Mouse (Mus musculus): ENCODE measurements around the gene Gcgr. TPM values are rescaled to one million over a fixed set of nuclear protein-coding genes. Genes with fewer than 3 reads are reported as not detected.
"Not testable (repeated sequence)": the region's sequence is repeated elsewhere in the genome, so short reads cannot be mapped to it uniquely, and the experiment has no call there.

Gcgr gene
- total RNA-seq, 2 experiments from 2014 or later = 0.18 TPM; not detected in 1

- DNase-seq (ENCODE audit: low spot score in 2 of 2) = no peak
Measured at GRCm38 (mm10) chr11:120535145-120535544, 4.6 kb downstream of the Gcgr start.

- no peak for DNase-seq (ENCODE audit: low spot score in 2 of 2)
Measured at GRCm38 (mm10) chr11:120535804-120536203, 5.3 kb downstream of the Gcgr start.

- DNase-seq (ENCODE audit: low spot score in 2 of 2) = peak; percentile 47 to 50
Measured at GRCm38 (mm10) chr11:120538485-120538884, 8.0 kb downstream of the Gcgr start.

GRCm38 (mm10) chr11:120538955-120539284, 8.4 kb downstream of the Gcgr start:
- DNase-seq (ENCODE audit: low spot score in 2 of 2) = no peak

GRCm38 (mm10) chr11:120539285-120540014, 9.0 kb downstream of the Gcgr start:
- DNase-seq (ENCODE audit: low spot score in 2 of 2) = no peak

- DNase-seq (ENCODE audit: low spot score in 2 of 2) = no peak
Measured at GRCm38 (mm10) chr11:120541907-120542306, 11.4 kb downstream of the Gcgr start.

GRCm38 (mm10) chr11:120542376-120542775, 11.9 kb downstream of the Gcgr start:
- no peak for DNase-seq (ENCODE audit: low spot score in 2 of 2)

GRCm38 (mm10) chr11:120545964-120546363, 15.5 kb downstream of the Gcgr start:
- no peak for DNase-seq (ENCODE audit: low spot score in 2 of 2)

GRCm38 (mm10) chr11:120547469-120547868, 17.0 kb downstream of the Gcgr start:
- DNase-seq (ENCODE audit: low spot score in 2 of 2) = no peak

- no peak for DNase-seq (ENCODE audit: low spot score in 2 of 2)
Measured at GRCm38 (mm10) chr11:120548214-120548613, 17.7 kb downstream of the Gcgr start.

- DNase-seq (ENCODE audit: low spot score in 2 of 2) = no peak
Measured at GRCm38 (mm10) chr11:120548786-120549167, 18.3 kb downstream of the Gcgr start.

GRCm38 (mm10) chr11:120549168-120549945, 18.9 kb downstream of the Gcgr start, which contains the start of gene Mcrip1:
Gene Mcrip1 (minus strand): TSS chr11:120549727.
- DNase-seq (ENCODE audit: low spot score in 2 of 2) = peak; percentile 90 to 95

- DNase-seq (ENCODE audit: low spot score in 2 of 2) = peak in 1 of 2 experiments; percentile 28
Measured at GRCm38 (mm10) chr11:120549986-120550809, 19.7 kb downstream of the Gcgr start.

- DNase-seq (ENCODE audit: low spot score in 2 of 2) = no peak
Measured at GRCm38 (mm10) chr11:120550810-120551440, 20.4 kb downstream of the Gcgr start, which contains the start of gene Ppp1r27. Gene Ppp1r27 (minus strand): TSS chr11:120551132.

- no peak for DNase-seq (ENCODE audit: low spot score in 2 of 2)
Measured at GRCm38 (mm10) chr11:120552736-120553135, 22.2 kb downstream of the Gcgr start.

- no peak for DNase-seq (ENCODE audit: low spot score in 2 of 2)
Measured at GRCm38 (mm10) chr11:120554834-120555233, 24.3 kb downstream of the Gcgr start.

GRCm38 (mm10) chr11:120555260-120555659, 24.8 kb downstream of the Gcgr start:
- no peak for DNase-seq (ENCODE audit: low spot score in 2 of 2)

- not testable (repeated sequence) for DNase-seq (ENCODE audit: low spot score in 2 of 2)
Measured at GRCm38 (mm10) chr11:120558843-120559242, 28.3 kb downstream of the Gcgr start.

GRCm38 (mm10) chr11:120560952-120561728, 30.6 kb downstream of the Gcgr start:
- no peak for DNase-seq (ENCODE audit: low spot score in 2 of 2)

- DNase-seq (ENCODE audit: low spot score in 2 of 2) = no peak
Measured at GRCm38 (mm10) chr11:120562949-120563348, 32.5 kb downstream of the Gcgr start.

Measured in layer of hippocampus, postnatal 10 days (tissue).